Mouse (Mus musculus) left cerebral cortex, postnatal 36 days (tissue): Measurements from ENCODE around the gene Gm21812. TPM values are rescaled to one million over a fixed set of nuclear protein-coding genes. Genes with fewer than 3 reads are reported as not detected.
"Not testable (repeated sequence)": the region's sequence is repeated elsewhere in the genome, so short reads cannot be mapped to it uniquely, and the experiment has no call there.

ENCODE experiments used
- DNase-seq, 2 experiments: peaks; one replicate each; pipeline ENCODE4 v3.0.0; 2021 to 2022; ENCODE audit warnings: low spot score in 2 of 2, mixed read lengths in 1 of 2
- intact Hi-C: fragments of 180-260 bp; cut with DNase I; formaldehyde crosslinking; loops from one replicate; pipeline ENCODE4 v1.15.1; 2025
- total RNA-seq, 2 experiments: library from RNA; stranded (reverse); gene quantifications; 2 replicates each; pipeline ENCODE4 v1.2.3; 2021

Gm21812 gene
- total RNA-seq = not detected

- intact Hi-C loops, DNase-seq: not testable (repeated sequence)
These were observed at the start of gene Gm21812 for GRCm38 (mm10) chrY:9347084-9347483. Gm21812 (minus strand) TSS chrY:9347184.

Other genes starting within 250 kb of the Gm21812 start
- not detected for gene Gm21292, start 213.3 kb downstream of the Gm21812 start, total RNA-seq
- gene Gm21721, start 145.0 kb downstream of the Gm21812 start, total RNA-seq = not detected
- gene Gm21874, start 69.0 kb upstream of the Gm21812 start, total RNA-seq = not detected